In the genomic region with DNA sequence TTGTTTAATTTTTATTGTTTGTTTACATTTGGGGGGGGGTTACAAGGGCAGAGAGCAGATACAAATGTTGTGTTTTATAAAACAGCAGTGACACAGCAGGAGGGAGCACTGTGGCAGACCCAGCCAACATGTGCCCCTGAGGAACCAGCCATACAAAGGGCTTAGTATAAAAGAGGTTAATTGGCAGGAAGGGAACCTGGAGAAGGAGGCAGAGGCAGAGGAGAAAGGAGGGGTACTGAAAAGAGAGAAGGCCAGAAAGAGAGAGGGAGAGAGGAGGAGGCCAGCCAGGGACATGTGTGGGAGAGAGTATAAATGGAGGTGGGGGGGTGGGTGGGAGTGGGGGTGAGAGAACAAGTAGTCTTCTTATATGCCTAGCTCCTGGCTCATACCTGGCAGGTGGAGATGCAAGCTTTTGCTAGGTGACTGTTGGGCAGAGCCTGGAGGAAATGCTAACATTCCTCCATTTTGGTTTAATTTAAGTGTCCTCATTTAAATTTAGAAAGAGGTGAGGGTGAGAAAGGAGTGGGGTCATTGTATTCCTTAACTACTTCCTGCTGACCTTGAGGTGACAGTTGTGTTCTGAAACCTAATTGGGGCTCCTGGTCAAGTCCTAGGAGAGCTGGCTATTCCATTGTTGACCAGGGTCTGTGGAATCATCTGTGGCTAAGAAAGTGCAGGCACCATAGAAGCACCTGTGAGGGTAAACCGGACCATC, we compare ENCODE assay signal across 39 mouse cellular contexts. TPM values are rescaled to one million over a fixed set of nuclear protein-coding genes. Genes with fewer than 3 reads are reported as not detected.
"Had no signal": no experiment of that assay in that cellular context is flagged by ENCODE, and none has a peak within 500 bp of the region (broad histone marks: within the 10 kb centered on the region; RNA-seq: fewer than 3 reads in every experiment).

No protein-coding gene starts in this region.

- H3K27me3 ChIP-seq: heart, embryonic 13.5 days; heart, embryonic 15.5 days; hindbrain, embryonic 13.5 days; hindbrain, embryonic 15.5 days; intestine, embryonic 15.5 days; limb, embryonic 12.5 days; liver, embryonic 13.5 days; liver, embryonic 15.5 days had no signal

- H3K9ac ChIP-seq: heart, embryonic 13.5 days; heart, embryonic 15.5 days; hindbrain, embryonic 13.5 days; hindbrain, embryonic 15.5 days; intestine, embryonic 15.5 days; limb, embryonic 12.5 days; liver, embryonic 13.5 days; liver, embryonic 15.5 days had no signal

- ATAC-seq: inflammation-experienced regulatory T-cells, adult 6 months; intestine, embryonic 15.5 days; intestine, postnatal 0 days had no signal

- H3K9me3 ChIP-seq: heart, embryonic 13.5 days; heart, embryonic 15.5 days; hindbrain, embryonic 13.5 days; hindbrain, embryonic 15.5 days; intestine, embryonic 15.5 days; limb, embryonic 10.5 days; limb, embryonic 12.5 days; liver, embryonic 13.5 days; liver, embryonic 15.5 days had no signal

- H3K4me3 ChIP-seq: heart, adult 2 months; heart, embryonic 13.5 days; heart, embryonic 15.5 days; hindbrain, embryonic 13.5 days; hindbrain, embryonic 15.5 days; intestine, embryonic 15.5 days; layer of hippocampus, adult 2 months; left cerebral cortex, adult 2 months; limb, embryonic 10.5 days; limb, embryonic 12.5 days; liver, embryonic 13.5 days; liver, embryonic 15.5 days had no signal

- H3K36me3 ChIP-seq: heart, embryonic 13.5 days; heart, embryonic 15.5 days; hindbrain, embryonic 13.5 days; hindbrain, embryonic 15.5 days; intestine, embryonic 15.5 days; limb, embryonic 10.5 days; limb, embryonic 12.5 days; liver, embryonic 13.5 days; liver, embryonic 15.5 days had no signal

- DNase-seq: gastrocnemius, postnatal 14 days; gastrocnemius, postnatal 36 days; heart, adult 11 months; heart, adult 2 months; heart, postnatal 14 days; heart, postnatal 36 days; kidney, adult 18-20 months; kidney, adult 8-10 months; kidney, postnatal 10 days; kidney, postnatal 25 days; kidney, postnatal 4 days; liver; liver, embryonic 13.5 days had no signal

- H3K27ac ChIP-seq: heart, adult 2 months; heart, embryonic 13.5 days; heart, embryonic 15.5 days; hindbrain, embryonic 13.5 days; hindbrain, embryonic 15.5 days; intestine, embryonic 15.5 days; layer of hippocampus, adult 2 months; left cerebral cortex, adult 2 months; limb, embryonic 10.5 days; limb, embryonic 12.5 days; liver, embryonic 13.5 days; liver, embryonic 15.5 days had no signal

- H3K4me2 ChIP-seq: heart, embryonic 11.5 days; heart, embryonic 13.5 days; heart, embryonic 15.5 days; hindbrain, embryonic 13.5 days; hindbrain, embryonic 15.5 days; intestine, embryonic 15.5 days; limb, embryonic 12.5 days; liver, embryonic 11.5 days; liver, embryonic 13.5 days; liver, embryonic 15.5 days had no signal

- H3K4me1 ChIP-seq: heart, embryonic 13.5 days; heart, embryonic 15.5 days; hindbrain, embryonic 13.5 days; hindbrain, embryonic 15.5 days; intestine, embryonic 15.5 days; liver, embryonic 13.5 days; liver, embryonic 15.5 days had no signal

RNA-seq across cellular contexts. Expression of a gene that starts 37.4 kb away (rescaled TPM):
- total RNA-seq: gastrocnemius, adult 18-20 months; gastrocnemius, adult 8-10 months; gastrocnemius, postnatal 14 days; gastrocnemius, postnatal 36 days; heart, adult 2 months; heart, postnatal 14 days; heart, postnatal 36 days; hematopoietic stem cell, adult 5-6 weeks; layer of hippocampus, adult 2 months; layer of hippocampus, postnatal 10 days; layer of hippocampus, postnatal 25 days; left cerebral cortex, adult 2 months; left cerebral cortex, postnatal 14 days; left cerebral cortex, postnatal 36 days had no signal
- polyA plus RNA-seq: heart, adult 2 months; heart, embryonic 11.5 days; heart, embryonic 13.5 days; heart, embryonic 15.5 days; heart, postnatal 0 days; hindbrain, embryonic 11.5 days; hindbrain, embryonic 13.5 days; inflammation-experienced regulatory T-cells, adult 6 months; intestine, embryonic 15.5 days; kidney, embryonic 14.5 days; kidney, embryonic 16.5 days; limb, embryonic 10.5 days; limb, embryonic 12.5 days; limb, embryonic 14.5 days; liver, embryonic 11.5 days; liver, embryonic 13.5 days; liver, embryonic 15.5 days had no signal
